Mouse (Mus musculus) MN1 (cell line): ENCODE data around the gene Tfdp1.
A peak's percentile ranks its signal among the peaks of the same experiment; 100 is the strongest.

Experiments used
- DNase-seq: peaks from one replicate; pipeline ENCODE4 v3.0.0-alpha.2; 2016; ENCODE audit warnings: low spot score

Tfdp1 gene

GRCm38 (mm10) chr8:13420970-13421369 lies 82.4 kb downstream of the Tfdp1 start:
- DNase-seq, result no peak

- peak; percentile 81 for DNase-seq
Observed at GRCm38 (mm10) chr8:13427351-13427750, 88.8 kb downstream of the Tfdp1 start.
